Mouse (Mus musculus) bone marrow, adult 2 months (tissue): Measurements from ENCODE around the gene Acly.

Experiments used
- CTCF ChIP-seq: fragments of 200-500 bp; IDR thresholded peaks from 2 replicates; pipeline ENCODE4 v1.5.1; 2011; ENCODE audit warnings: low read length, control low read depth; ENCODE audit not compliant: control insufficient read depth, insufficient read depth
- POLR2A ChIP-seq: fragments of 200-500 bp; IDR thresholded peaks from 2 replicates; pipeline ENCODE4 v1.6.1; 2011; ENCODE audit warnings: low read depth, mild to moderate bottlenecking, control low read depth, low read length, borderline replicate concordance; ENCODE audit not compliant: control insufficient read depth

DNA sequence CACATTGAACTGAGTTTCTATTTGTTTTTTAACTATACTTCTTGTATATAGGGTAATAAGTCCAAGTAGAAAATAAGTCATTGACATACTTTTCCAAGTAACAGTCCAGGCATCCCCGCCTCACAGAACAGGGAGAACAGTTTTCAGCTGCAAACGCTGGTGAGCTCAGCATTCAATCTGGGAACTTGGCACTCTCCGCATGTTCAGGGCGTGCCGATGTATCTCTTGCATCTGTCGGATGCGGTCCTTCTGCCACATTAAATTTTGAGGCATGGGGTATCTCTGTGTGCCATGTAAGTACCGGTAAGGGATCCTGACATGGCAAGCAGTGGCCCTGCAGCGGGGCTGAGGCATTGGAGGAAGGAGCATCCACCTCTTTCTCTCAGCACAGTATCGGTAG, 65.1 kb downstream of the Acly start:
- TF ChIP-seq CTCF (no peak), POLR2A (no peak)
